Mouse (Mus musculus) embryo, embryonic 11 days (tissue): ENCODE measurements at regions not wholly inside any gene's neighbourhood (a gene's known extent, or its start where the extent isn't known, plus 50 kb on each side); places are given as distances from the start of the nearest gene placed in this dataset.
A peak's percentile ranks its signal among the peaks of the same experiment; 100 is the strongest.

Experiments used
- DNase-seq: peaks from one replicate; pipeline ENCODE4 v3.0.0-alpha.2; 2015

DNA sequence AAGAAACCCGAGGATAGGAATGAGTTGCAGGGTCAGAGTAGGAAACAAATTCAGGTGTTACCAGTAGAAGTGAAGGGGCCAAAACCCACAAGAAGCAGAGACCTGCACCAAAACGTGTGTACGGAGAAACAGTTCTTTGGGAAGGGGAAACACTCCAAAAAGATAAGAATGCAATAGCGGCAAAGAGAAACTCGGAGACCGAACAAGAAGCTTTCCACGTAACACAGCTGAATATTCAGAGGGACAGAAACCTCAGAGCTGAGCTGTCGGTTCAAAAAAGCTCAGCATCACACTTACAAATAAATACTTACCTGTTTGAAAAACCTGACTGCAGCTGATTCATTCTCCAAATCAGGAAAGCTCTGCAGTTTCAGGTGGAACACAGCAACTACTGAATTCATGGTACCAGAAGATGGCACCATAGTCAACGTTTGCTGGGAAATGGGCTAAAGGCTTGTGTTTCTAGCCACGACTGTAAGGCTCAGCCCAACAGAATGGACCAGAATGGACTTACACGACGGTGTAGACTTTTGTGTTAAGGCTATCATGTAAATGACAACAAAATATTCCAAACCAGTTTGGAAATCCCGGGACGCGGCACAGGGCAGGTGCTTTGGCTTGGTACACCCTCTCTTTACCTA lies 484.9 kb downstream of the Plcl1 start:
- DNase-seq = peak; percentile 73

DNA sequence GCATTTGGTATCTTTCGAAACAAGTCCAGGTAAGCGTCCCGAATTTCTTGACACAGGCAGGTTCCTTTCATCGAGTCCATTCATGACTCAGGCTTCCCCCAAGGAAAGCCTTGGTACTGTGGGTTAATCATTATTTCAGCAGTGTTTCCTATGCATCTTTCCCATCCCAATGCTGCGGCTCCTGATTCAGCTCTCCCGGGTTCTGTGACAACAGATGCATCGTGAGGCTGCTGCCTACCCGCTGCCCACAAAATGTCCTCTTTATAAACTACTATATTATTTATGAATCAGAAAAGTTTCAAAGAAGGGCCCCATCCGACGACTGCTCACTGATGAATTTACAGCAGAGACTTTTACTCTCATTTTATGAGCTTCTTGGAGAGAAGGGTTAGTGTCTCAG lies 486.2 kb downstream of the Plcl1 start:
- no peak for DNase-seq

- no peak for DNase-seq
Observed at GRCm38 (mm10) chr1:55897572-55897971, 491.9 kb downstream of the Plcl1 start.

DNA sequence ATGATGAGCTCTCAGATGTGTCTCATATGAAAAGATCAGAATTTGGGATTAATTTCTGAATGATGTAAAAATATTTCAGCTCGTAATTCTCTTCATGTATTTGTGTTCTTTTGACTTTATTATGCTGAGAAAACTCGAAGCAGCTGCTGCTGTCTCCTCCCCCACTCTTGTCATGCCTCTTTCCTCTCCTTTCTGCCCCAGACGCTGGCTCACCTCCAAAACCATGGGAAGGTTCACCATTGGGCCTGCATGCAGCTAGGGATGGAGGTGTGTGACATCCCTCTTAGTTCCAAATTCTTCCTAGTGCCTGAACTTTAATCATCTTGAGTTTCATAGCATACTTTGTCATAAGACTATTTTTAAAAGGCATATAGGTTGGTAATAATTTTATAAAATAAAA lies 492.3 kb downstream of the Plcl1 start:
- DNase-seq = no peak

DNA sequence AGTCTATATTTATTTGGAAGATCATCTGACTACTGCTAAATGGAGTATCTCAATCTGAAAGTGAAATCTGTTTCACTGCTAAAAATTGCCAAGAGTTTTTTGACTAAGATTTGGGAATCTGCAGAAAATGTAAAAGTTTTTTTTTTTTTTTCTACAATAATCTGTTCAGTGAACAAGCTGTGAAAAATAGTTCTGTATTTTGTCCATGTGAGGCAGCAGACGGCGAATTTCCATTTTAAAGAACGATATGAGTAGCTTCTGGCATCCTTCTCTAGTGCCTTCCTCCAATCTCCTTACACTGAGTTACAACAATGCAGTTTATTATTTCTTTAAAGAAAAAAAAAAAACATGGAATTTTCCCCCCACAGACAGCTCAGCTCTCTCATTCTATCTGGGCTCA lies 494.3 kb downstream of the Plcl1 start:
- DNase-seq = no peak

DNA sequence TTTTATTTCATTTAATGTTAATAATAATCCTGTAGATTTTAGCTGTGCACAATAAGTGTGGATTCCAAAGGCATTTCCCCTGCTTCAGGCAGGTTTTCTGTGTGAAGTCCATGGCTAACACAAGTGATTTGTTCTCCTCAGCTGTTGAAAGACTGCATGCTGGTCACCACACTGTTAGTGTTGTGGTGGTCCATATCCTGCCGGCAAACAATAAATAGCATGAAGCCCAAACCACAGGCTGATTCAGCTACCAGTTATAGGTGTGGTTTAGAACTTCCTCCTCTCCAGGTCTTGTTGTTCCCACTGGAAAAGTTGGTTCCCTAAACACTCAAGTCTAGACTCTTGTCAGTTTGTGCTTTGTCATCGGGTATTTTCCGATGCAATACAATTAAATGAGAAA lies 497.5 kb downstream of the Plcl1 start:
- no peak for DNase-seq

DNA sequence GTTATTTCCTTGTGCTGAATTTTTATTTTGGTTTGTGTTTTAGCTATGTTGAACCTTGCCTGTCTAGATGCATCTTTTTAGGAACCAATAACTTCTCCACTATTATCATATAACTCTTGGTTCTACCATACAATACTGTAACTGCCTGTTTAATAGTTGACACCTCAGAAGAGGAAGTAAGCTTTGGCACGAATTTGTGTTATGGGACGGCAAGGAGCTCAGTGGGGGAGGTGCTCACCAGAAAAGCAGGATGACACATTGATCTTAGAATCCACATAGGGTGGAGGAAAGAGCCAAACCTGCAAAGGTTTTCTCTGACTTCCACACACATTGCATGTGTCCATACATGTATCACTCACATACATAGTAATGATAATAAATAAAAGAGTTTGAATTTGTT lies 498.9 kb downstream of the Plcl1 start:
- no peak for DNase-seq

- DNase-seq = no peak
Observed at GRCm38 (mm10) chr1:55905232-55905631, 499.5 kb downstream of the Plcl1 start.

DNA sequence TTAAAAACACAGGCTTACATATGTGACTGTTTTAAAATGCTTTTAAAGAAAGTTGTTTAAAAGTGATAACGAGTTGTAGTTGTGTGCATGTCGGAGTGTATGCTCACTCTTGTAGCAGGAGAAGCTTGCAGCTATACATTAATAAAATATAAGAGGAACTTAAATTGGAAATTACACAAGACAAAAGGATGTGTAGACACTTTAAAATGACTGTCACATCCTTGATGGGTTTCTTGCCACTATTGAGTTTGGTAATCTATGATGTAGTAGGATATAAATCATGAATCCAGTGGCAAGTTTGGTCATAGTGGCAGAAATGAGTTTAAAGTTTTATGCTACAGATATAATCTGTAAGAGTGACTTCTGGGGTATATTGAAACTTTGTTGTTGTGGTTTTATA lies 504.3 kb downstream of the Plcl1 start:
- no peak for DNase-seq

GRCm38 (mm10) chr1:55914284-55914683 lies 508.6 kb downstream of the Plcl1 start:
- DNase-seq = no peak

DNA sequence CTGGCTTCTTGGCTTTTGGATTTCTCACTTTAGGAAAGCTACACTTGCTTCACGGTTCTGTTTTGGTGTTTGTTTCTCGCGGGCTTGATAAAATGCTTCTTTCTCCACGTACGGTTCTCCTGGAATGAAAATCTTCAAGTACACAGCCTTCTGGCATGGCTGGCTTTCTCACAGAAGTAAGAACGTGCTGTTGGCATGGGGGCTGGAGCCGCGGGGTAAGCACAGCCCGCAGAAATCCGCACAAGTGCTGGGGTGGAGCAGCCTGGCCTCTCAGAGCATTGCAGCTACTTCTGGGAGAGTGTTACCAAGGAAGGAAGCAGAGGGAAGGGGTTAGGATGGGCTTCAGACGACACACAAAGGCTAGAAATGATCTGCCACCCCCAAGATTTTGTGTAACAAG lies 510.2 kb downstream of the Plcl1 start:
- DNase-seq = no peak

GRCm38 (mm10) chr1:55919516-55919915 lies 513.8 kb downstream of the Plcl1 start:
- no peak for DNase-seq

DNA sequence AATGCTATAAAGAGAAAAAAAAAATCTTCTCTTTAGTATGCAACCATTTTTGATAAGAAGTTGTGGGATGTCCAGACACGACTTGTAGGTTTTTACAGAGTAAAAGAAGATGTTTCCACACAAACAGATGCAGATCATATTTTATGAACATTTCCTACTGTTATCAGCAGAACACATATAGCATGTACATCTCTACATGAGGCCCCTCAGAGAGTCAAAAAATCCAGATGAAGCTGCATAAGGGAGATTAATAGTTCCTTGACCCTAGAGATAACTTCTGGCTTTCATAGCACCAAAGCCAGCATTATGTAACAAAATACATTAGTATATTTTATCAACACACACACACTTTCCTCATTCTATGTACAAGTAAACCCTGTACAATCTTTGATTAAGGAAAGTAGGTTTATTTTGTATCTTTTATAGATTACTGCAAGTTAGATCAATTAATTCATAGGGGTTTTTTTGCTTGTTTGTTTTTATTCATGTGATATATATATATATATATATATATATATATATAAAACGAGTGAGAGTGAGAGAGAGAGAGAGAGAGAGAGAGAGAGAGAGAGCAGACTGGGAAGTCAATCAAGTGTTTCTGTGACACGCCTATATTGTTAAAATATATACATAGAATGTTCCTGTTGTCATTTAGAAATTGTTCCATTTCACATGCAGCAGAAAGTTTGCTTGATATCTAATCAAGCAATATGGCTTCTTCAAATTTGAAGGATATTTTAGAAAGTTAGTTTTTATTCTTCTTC lies 541.2 kb downstream of the Plcl1 start:
- DNase-seq = no peak

DNA sequence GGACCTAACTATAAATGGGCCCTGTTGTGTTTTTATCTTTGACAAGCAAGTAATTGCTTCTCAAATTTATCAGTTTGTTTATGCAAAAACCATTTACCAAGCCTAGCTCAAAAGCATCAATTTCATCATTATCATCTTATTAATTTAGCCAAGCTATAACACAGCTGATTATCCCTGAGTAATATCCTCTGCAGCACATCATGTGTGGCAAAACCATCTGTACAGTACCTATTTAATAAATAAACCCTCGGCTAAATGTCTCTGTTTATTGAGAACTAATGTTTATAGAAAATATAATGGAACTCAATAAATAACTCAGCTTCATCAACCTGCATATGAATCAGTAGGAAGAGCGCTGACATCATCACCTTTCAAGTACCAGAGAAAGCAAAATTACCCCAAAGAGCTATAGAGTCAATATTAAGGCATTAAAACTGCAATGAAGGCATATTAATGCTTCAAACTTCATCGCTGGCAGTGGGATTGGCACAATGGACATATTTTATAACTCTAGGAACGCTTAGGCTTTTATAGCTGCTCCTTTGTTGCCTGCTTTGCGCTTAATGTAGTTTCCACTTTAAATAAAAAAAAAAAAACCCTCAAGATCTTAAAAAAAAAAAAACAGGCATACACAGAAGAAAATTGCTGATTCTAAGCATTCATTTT lies 542.0 kb downstream of the Plcl1 start:
- DNase-seq = no peak

- DNase-seq = no peak
Observed at GRCm38 (mm10) chr1:55949606-55950005, 543.9 kb downstream of the Plcl1 start.

- no peak for DNase-seq
Observed at GRCm38 (mm10) chr1:55957804-55958445, 552.2 kb downstream of the Plcl1 start.

DNA sequence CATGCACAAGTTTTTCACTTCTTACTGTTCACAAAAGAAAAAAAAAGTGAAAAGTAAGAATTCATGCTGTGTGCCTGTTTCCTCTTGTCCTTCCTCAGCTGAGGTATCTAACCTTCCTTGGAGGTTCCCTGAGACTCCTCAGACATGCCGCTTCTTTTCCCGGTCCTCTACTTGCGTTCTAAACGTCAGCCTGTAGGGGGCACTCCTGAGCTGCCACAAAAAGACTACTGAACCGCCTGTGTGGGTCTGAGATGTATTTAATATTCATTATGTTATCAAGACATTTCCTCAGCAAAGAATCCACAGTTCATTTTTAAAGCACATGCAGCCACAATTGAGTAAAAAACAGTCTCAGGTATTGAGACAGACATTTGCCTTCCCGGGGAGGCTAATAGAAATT lies 554.6 kb downstream of the Plcl1 start:
- DNase-seq = peak; percentile 78

- no peak for DNase-seq
Observed at GRCm38 (mm10) chr1:55963867-55964266, 558.1 kb downstream of the Plcl1 start.

DNA sequence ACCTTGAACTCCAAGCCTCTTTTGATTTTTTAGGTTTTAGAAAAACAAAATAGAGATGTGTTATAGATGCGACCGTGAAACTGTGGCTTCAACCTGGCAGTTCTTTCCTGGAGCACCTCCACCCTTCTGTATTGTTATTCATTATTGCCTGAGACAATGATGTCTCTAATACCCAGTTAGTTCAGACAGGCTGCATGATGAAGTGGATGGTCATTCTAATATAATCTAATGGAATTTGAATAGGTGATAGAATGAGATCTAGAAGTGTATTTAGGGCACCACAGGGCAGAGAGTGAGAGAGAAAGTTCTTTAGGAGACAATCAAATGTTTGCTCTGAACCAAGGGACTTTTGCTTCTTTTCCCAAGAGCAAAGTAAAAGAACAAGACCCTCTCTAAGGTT lies 560.6 kb downstream of the Plcl1 start:
- DNase-seq = no peak

DNA sequence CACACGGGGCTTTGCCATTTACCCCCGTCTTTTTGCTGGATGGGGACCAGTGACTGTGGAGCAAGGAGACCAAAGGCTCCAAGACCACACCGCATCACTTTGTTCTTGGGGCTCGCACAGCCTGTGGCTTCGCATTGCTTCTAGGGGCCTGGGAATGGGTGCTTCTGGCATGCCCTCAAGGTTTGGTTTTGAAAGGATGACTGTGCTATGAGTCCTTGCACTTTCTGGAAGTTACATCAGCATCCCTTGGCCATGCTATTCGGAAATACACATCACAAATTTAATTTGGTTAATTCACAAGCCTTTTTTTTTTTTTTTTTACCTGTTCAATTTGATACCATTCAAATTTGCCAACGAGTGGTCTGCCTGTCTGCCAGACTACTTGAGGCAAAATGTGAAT lies 562.1 kb downstream of the Plcl1 start:
- DNase-seq = no peak

- no peak for DNase-seq
Observed at GRCm38 (mm10) chr1:55977796-55978195, 572.1 kb downstream of the Plcl1 start.

- no peak for DNase-seq
Observed at GRCm38 (mm10) chr1:55983522-55984066, 577.9 kb downstream of the Plcl1 start.

GRCm38 (mm10) chr1:55997074-55997473 lies 591.4 kb downstream of the Plcl1 start:
- DNase-seq = peak; percentile 6
